Mouse (Mus musculus) hindbrain, embryonic 16.5 days (tissue): ENCODE data around the gene Slc22a16. TPM values are rescaled to one million over a fixed set of nuclear protein-coding genes. Genes with fewer than 3 reads are reported as not detected.

ENCODE experiments used
- ATAC-seq: fragments of 200-750 bp; cut with Nextera tagmentation; 2 replicates; pipeline ENCODE4 v1.8.0; 2017; ENCODE audit warnings: moderate TSS enrichment, moderate library complexity
- H3K27ac ChIP-seq: fragments of 300-500 bp; sonication (generic); 2 replicates; pipeline ENCODE4 v1.5.1; 2014; ENCODE audit warnings: low read depth, mild to moderate bottlenecking, control low read depth, low read length, moderate library complexity
- H3K27me3 ChIP-seq: fragments of 300-500 bp; sonication (generic); replicated peaks from 2 replicates; pipeline ENCODE4 v1.6.1; 2014; ENCODE audit warnings: low read length; ENCODE audit not compliant: control insufficient read depth, insufficient read depth
- H3K36me3 ChIP-seq: fragments of 300-500 bp; sonication (generic); 2 replicates; pipeline ENCODE4 v1.6.1; 2014; ENCODE audit warnings: mild to moderate bottlenecking, low read length, moderate library complexity, mixed read lengths; ENCODE audit not compliant: control insufficient read depth, insufficient read depth
- H3K4me1 ChIP-seq: fragments of 300-500 bp; sonication (generic); 2 replicates; pipeline ENCODE4 v1.6.1; 2014; ENCODE audit warnings: low read depth, low read length; ENCODE audit not compliant: control insufficient read depth, insufficient read depth
- H3K4me2 ChIP-seq: fragments of 300-500 bp; sonication (generic); 2 replicates; pipeline ENCODE4 v1.6.1; 2014; ENCODE audit warnings: mild to moderate bottlenecking, low read length, control low read depth, moderate library complexity
- H3K4me3 ChIP-seq: fragments of 300-500 bp; sonication (generic); 2 replicates; pipeline ENCODE4 v1.5.1; 2014; ENCODE audit warnings: mild to moderate bottlenecking, low read length, control low read depth, moderate library complexity
- H3K9ac ChIP-seq: fragments of 300-500 bp; sonication (generic); 2 replicates; pipeline ENCODE4 v1.6.1; 2014; ENCODE audit warnings: low read depth, mild to moderate bottlenecking, control low read depth, low read length, moderate library complexity
- H3K9me3 ChIP-seq: fragments of 300-500 bp; sonication (generic); 2 replicates; pipeline ENCODE4 v1.6.1; 2014; ENCODE audit warnings: mild to moderate bottlenecking, low read length, moderate library complexity; ENCODE audit not compliant: control insufficient read depth
- WGBS: fragments of 180-500 bp; shearing (Covaris S2); extraction: QIAGEN DNeasy Blood & Tissue Kit; methylation state at CpG from one replicate; pipeline ENCODE4 v1.1.7; 2014; 5-methylcytosine and 5-hydroxymethylcytosine counted together
- polyA plus RNA-seq: library from polyadenylated mRNA; unstranded; fragments of >200 nt; fragmentation: Nextera tagmentation; extraction: Ambion mirVana; gene quantifications from 2 replicates; pipeline ENCODE4 v1.2.1, GENCODE M21; 2015

The Slc22a16 gene
- polyA plus RNA-seq, 1 experiment from 2014 or later, result not detected

GRCm38 (mm10) chr10:40645346-40645745 lies 75.2 kb downstream of the Slc22a16 start:
- Histone ChIP-seq H3K27ac (no peak overlapping the region), H3K4me1 (no peaks in the 10 kb centered on the region), H3K27me3 (no peaks in the 10 kb centered on the region), H3K9ac (no peak overlapping the region), H3K36me3 (no peaks in the 10 kb centered on the region), H3K9me3 (peaks cover 4% of the 10 kb centered on the region), H3K4me2 (no peak overlapping the region), H3K4me3 (no peak overlapping the region)
- 87% methylated on average over 1 of the region's 1 CpGs for WGBS
- no peak for ATAC-seq

GRCm38 (mm10) chr10:40648776-40649175 lies 78.6 kb downstream of the Slc22a16 start:
- no peak overlapping the region for H3K9ac ChIP-seq
- H3K9me3 ChIP-seq, result peaks cover 4% of the 10 kb centered on the region
- no peak overlapping the region for H3K4me2 ChIP-seq
- no peaks in the 10 kb centered on the region for H3K4me1 ChIP-seq
- H3K27me3 ChIP-seq, result no peaks in the 10 kb centered on the region
- ATAC-seq, result no peak
- WGBS, result 81% methylated on average over 12 of the region's 12 CpGs
- no peaks in the 10 kb centered on the region for H3K36me3 ChIP-seq
- H3K27ac ChIP-seq, result no peak overlapping the region
- H3K4me3 ChIP-seq, result no peak overlapping the region

GRCm38 (mm10) chr10:40649634-40650033 lies 79.5 kb downstream of the Slc22a16 start:
- no peak overlapping the region for H3K27ac ChIP-seq
- H3K4me1 ChIP-seq, result no peaks in the 10 kb centered on the region
- H3K27me3 ChIP-seq, result no peaks in the 10 kb centered on the region
- H3K36me3 ChIP-seq, result no peaks in the 10 kb centered on the region
- no peak overlapping the region for H3K4me3 ChIP-seq
- no peak overlapping the region for H3K9ac ChIP-seq
- H3K4me2 ChIP-seq, result no peak overlapping the region
- WGBS, result 34% methylated on average over 4 of the region's 4 CpGs
- peaks cover 4% of the 10 kb centered on the region for H3K9me3 ChIP-seq
- no peak for ATAC-seq

GRCm38 (mm10) chr10:40651676-40652075 lies 81.5 kb downstream of the Slc22a16 start:
- 61% methylated on average over 2 of the region's 2 CpGs for WGBS
- Histone ChIP-seq H3K9me3 (no peaks in the 10 kb centered on the region; the same call in 1 of the 2 replicates), H3K27me3 (no peaks in the 10 kb centered on the region), H3K36me3 (no peaks in the 10 kb centered on the region), H3K4me3 (no peak overlapping the region), H3K9ac (no peak overlapping the region), H3K27ac (no peak overlapping the region), H3K4me2 (no peak overlapping the region), H3K4me1 (no peaks in the 10 kb centered on the region)
- ATAC-seq, result no peak

Other genes starting within 250 kb of the Slc22a16 start
- gene Cdk19, start 230.8 kb upstream of the Slc22a16 start, polyA plus RNA-seq, result 9.6 and 11.0 TPM in 2 replicates
- 1.4 and 2.9 TPM in 2 replicates for gene Ddo, start 59.7 kb downstream of the Slc22a16 start, polyA plus RNA-seq
- 0.84 and 0.94 TPM in 2 replicates for gene Mettl24, start 112.9 kb downstream of the Slc22a16 start, polyA plus RNA-seq